Mouse (Mus musculus): ENCODE results near the gene Ropn1l. TPM values are rescaled to one million over a fixed set of nuclear protein-coding genes. Genes with fewer than 3 reads are reported as not detected.

Ropn1l gene
- total and polyA plus RNA-seq, 3 experiments = 0.96 to 1.7 TPM; not detected in 1

- Histone ChIP-seq H3K79me2 (ENCODE audit: control insufficient read depth, insufficient read depth, low read length, poor library complexity) (no peaks in the 10 kb centered on the region), H3K4me1 (ENCODE audit: control insufficient read depth in 1 of 2, insufficient read depth in 2 of 2, low read length in 2 of 2) (0 out of 4 replicates have a peak, but pooled peaks cover 0 to 7% of the 10 kb centered on the region in 2 experiments), H3K4me3 (ENCODE audit: control insufficient read depth in 1 of 2, insufficient read depth in 1 of 2, low read depth in 2 of 2, low read length in 2 of 2) (no peak overlapping the region), H3K9ac (ENCODE audit: control insufficient read depth, low read depth, low read length, poor library complexity, severe bottlenecking) (no peak overlapping the region), H3K27ac (ENCODE audit: control insufficient read depth, low read depth, low read length) (no peak overlapping the region), H3K9me3 (replicated peaks; ENCODE audit: insufficient read depth, low read length) (no peaks in the 10 kb centered on the region), H3K36me3 (ENCODE audit: control insufficient read depth in 1 of 2, insufficient read depth in 2 of 2, low read length in 2 of 2) (no peaks in the 10 kb centered on the region), H3K27me3 (ENCODE audit: control insufficient read depth in 1 of 2, insufficient read depth in 2 of 2, low read length in 2 of 2) (peaks cover 0 to 5% of the 10 kb centered on the region in 2 experiments; a peak in 2 of 4 replicates)
- DNase-seq (ENCODE audit: low read depth, low spot score) = no peak
- no peak for TF ChIP-seq MAZ (IDR thresholded peaks at IDR 0.05; ENCODE audit: low read depth, low read length)
These were observed 23.5 kb downstream of the Ropn1l start for GRCm38 (mm10) chr15:31430014-31430413.

- H3K4me1 ChIP-seq (ENCODE audit: control insufficient read depth in 1 of 2, insufficient read depth in 2 of 2, low read length in 2 of 2) = 0 out of 4 replicates have a peak, but pooled peaks cover 0 to 7% of the 10 kb centered on the region in 2 experiments
- H3K9me3 ChIP-seq (replicated peaks; ENCODE audit: insufficient read depth, low read length) = no peaks in the 10 kb centered on the region
- no peaks in the 10 kb centered on the region for H3K79me2 ChIP-seq (ENCODE audit: control insufficient read depth, insufficient read depth, low read length, poor library complexity)
- no peak overlapping the region for H3K4me3 ChIP-seq (ENCODE audit: control insufficient read depth in 1 of 2, insufficient read depth in 1 of 2, low read depth in 2 of 2, low read length in 2 of 2)
- no peaks in the 10 kb centered on the region for H3K36me3 ChIP-seq (ENCODE audit: control insufficient read depth in 1 of 2, insufficient read depth in 2 of 2, low read length in 2 of 2)
- no peak overlapping the region for H3K9ac ChIP-seq (ENCODE audit: control insufficient read depth, low read depth, low read length, poor library complexity, severe bottlenecking)
- no peak for DNase-seq (ENCODE audit: low read depth, low spot score)
- no peak overlapping the region for H3K27ac ChIP-seq (ENCODE audit: control insufficient read depth, low read depth, low read length)
- peaks cover 0 to 5% of the 10 kb centered on the region in 2 experiments; a peak in 2 of 4 replicates for H3K27me3 ChIP-seq (ENCODE audit: control insufficient read depth in 1 of 2, insufficient read depth in 2 of 2, low read length in 2 of 2)
- no peak for TF ChIP-seq E2F4 (IDR thresholded peaks at IDR 0.05; ENCODE audit: borderline replicate concordance, low read depth, low read length)
- TF ChIP-seq NRF1 (IDR thresholded peaks at IDR 0.05; ENCODE audit: insufficient read depth, low read depth, low read length, poor library complexity, severe bottlenecking) = no peak
- no peak for TF ChIP-seq MAFK (IDR thresholded peaks at IDR 0.05; ENCODE audit: borderline replicate concordance, low read depth, low read length)
- no peak for TF ChIP-seq TAL1 (IDR thresholded peaks at IDR 0.05; ENCODE audit: low read length)
- TF ChIP-seq TCF12 (IDR thresholded peaks at IDR 0.05; ENCODE audit: low read depth, low read length) = no peak
- no peak for TF ChIP-seq CHD2 (IDR thresholded peaks at IDR 0.05; ENCODE audit: low read length)
- no peak for TF ChIP-seq ZNF384 (IDR thresholded peaks at IDR 0.05; ENCODE audit: low read depth, low read length)
These were observed 24.1 kb downstream of the Ropn1l start for GRCm38 (mm10) chr15:31429429-31429828.

- no peak overlapping the region for H3K9ac ChIP-seq (ENCODE audit: control insufficient read depth, low read depth, low read length, poor library complexity, severe bottlenecking)
- H3K27me3 ChIP-seq (ENCODE audit: control insufficient read depth in 1 of 2, insufficient read depth in 2 of 2, low read length in 2 of 2) = peaks cover 0 to 3% of the 10 kb centered on the region in 2 experiments; a peak in 2 of 4 replicates
- DNase-seq (ENCODE audit: low read depth, low spot score) = no peak
- H3K27ac ChIP-seq (ENCODE audit: control insufficient read depth, low read depth, low read length) = no peak overlapping the region
- no peaks in the 10 kb centered on the region for H3K36me3 ChIP-seq (ENCODE audit: control insufficient read depth in 1 of 2, insufficient read depth in 2 of 2, low read length in 2 of 2)
- no peak for TF ChIP-seq MAZ (IDR thresholded peaks at IDR 0.05; ENCODE audit: low read depth, low read length)
- TF ChIP-seq ZKSCAN1 (IDR thresholded peaks at IDR 0.05; ENCODE audit: low read depth, low read length) = no peak
- no peak for TF ChIP-seq MAX (IDR thresholded peaks at IDR 0.05; ENCODE audit: low read length)
- TF ChIP-seq ZC3H11A (IDR thresholded peaks at IDR 0.05; ENCODE audit: low read depth, low read length) = no peak
- TF ChIP-seq MYB (IDR thresholded peaks at IDR 0.05; ENCODE audit: low read depth, low read length) = no peak
- no peak for TF ChIP-seq NELFE (IDR thresholded peaks at IDR 0.05; ENCODE audit: low read depth, low read length)
- no peak for TF ChIP-seq GATA1 (IDR thresholded peaks at IDR 0.05; ENCODE audit: low read depth, low read length)
- no peak for TF ChIP-seq POLR2A (IDR thresholded peaks at IDR 0.05; ENCODE audit: control insufficient read depth in 1 of 2, insufficient read depth in 1 of 2, low read depth in 1 of 2, low read length in 2 of 2, poor library complexity in 1 of 2)
- no peak for TF ChIP-seq NRF1 (IDR thresholded peaks at IDR 0.05; ENCODE audit: insufficient read depth, low read depth, low read length, poor library complexity, severe bottlenecking)
- no peak for TF ChIP-seq SIN3A (IDR thresholded peaks at IDR 0.05; ENCODE audit: low read length)
- TF ChIP-seq TAL1 (IDR thresholded peaks at IDR 0.05; ENCODE audit: low read length) = no peak
- no peak for TF ChIP-seq GABPA (IDR thresholded peaks at IDR 0.05; ENCODE audit: low read depth, low read length)
- no peak for TF ChIP-seq HCFC1 (IDR thresholded peaks at IDR 0.05; ENCODE audit: low read depth, low read length)
- TF ChIP-seq POLR2AphosphoS2 (IDR thresholded peaks at IDR 0.05; ENCODE audit: low read length) = no peak
- TF ChIP-seq RCOR1 (IDR thresholded peaks at IDR 0.05; ENCODE audit: low read depth, low read length) = no peak
- H3K79me2 ChIP-seq (ENCODE audit: control insufficient read depth, insufficient read depth, low read length, poor library complexity) = no peaks in the 10 kb centered on the region
- no peak overlapping the region for H3K4me3 ChIP-seq (ENCODE audit: control insufficient read depth in 1 of 2, insufficient read depth in 1 of 2, low read depth in 2 of 2, low read length in 2 of 2)
- no peaks in the 10 kb centered on the region for H3K9me3 ChIP-seq (replicated peaks; ENCODE audit: insufficient read depth, low read length)
- H3K4me1 ChIP-seq (ENCODE audit: control insufficient read depth in 1 of 2, insufficient read depth in 2 of 2, low read length in 2 of 2) = 0 out of 4 replicates have a peak, but pooled peaks cover 0 to 7% of the 10 kb centered on the region in 2 experiments
These were observed 25.0 kb downstream of the Ropn1l start for GRCm38 (mm10) chr15:31428571-31428970.

All from MEL (cell line).